Mouse (Mus musculus): ENCODE measurements around the gene Myo1g. TPM values are rescaled to one million over a fixed set of nuclear protein-coding genes. Genes with fewer than 3 reads are reported as not detected.

The Myo1g gene
- total RNA-seq, 2 experiments from 2014 or later, result 0.48 to 0.74 TPM

GRCm38 (mm10) chr11:6463159-6463837 lies 57.5 kb downstream of the Myo1g start:
- DNase-seq (ENCODE audit: low spot score in 2 of 2), result no peak

Small RNA genes within 50 kb of the gene (microRNA-seq; reads per million reads assigned to microRNA genes)
- gene Gm22123, result 0 reads per million in 2 experiments

Other genes starting within 250 kb of the Myo1g start
- 10 to 100 TPM; 82.4 to 83.1 TPM for gene Tmed4, start 246.1 kb downstream of the Myo1g start, total RNA-seq (2021)
- gene Ogdh, start 229.3 kb downstream of the Myo1g start, total RNA-seq (2021), result 100 to 1,000 TPM; 252 to 261 TPM
- 100 to 1,000 TPM; 165 to 169 TPM for gene Zmiz2, start 131.9 kb downstream of the Myo1g start, total RNA-seq (2021)
- gene Ppia, start 105.5 kb downstream of the Myo1g start, total RNA-seq (2021), result 1,000 to 10,000 TPM; 1,939 to 1,976 TPM
- gene H2afv, start 76.5 kb downstream of the Myo1g start, total RNA-seq (2021), result 10 to 100 TPM; 39.7 to 40.2 TPM
- gene Purb, start 45.0 kb downstream of the Myo1g start, total RNA-seq (2021), result 100 to 1,000 TPM; 258 to 283 TPM
- gene Ccm2, start 25.9 kb upstream of the Myo1g start, total RNA-seq (2021), result 10 to 100 TPM; 51.8 to 54.5 TPM
- gene Nacad, start 85.1 kb upstream of the Myo1g start, total RNA-seq (2021), result 10 to 100 TPM; 58.1 to 61.9 TPM
- 10 to 100 TPM; 47.2 to 52.5 TPM for gene Tbrg4, start 105.1 kb upstream of the Myo1g start, total RNA-seq (2021)
- gene Wap, start 117.7 kb upstream of the Myo1g start, total RNA-seq (2021), result not detected
- gene Ramp3, start 137.6 kb upstream of the Myo1g start, total RNA-seq (2021), result 10 to 100 TPM in 1 of 2 experiments, 1 to 10 TPM in 1; 5.6 to 11.9 TPM